Mouse (Mus musculus) gastrocnemius, postnatal 4 days (tissue): Measurements from ENCODE around the gene Olfr895. TPM values are rescaled to one million over a fixed set of nuclear protein-coding genes. Genes with fewer than 3 reads are reported as not detected.

Source experiments
- DNase-seq, 2 experiments: peaks; one replicate each; pipeline ENCODE4 v3.0.0; 2021 to 2022; ENCODE audit warnings: low spot score in 2 of 2, mixed read lengths in 2 of 2
- long read RNA-seq, 2 experiments: library from polyadenylated mRNA; stranded (forward); transcript quantifications; one replicate each; pipeline ENCODE4 v2.0.0; 2021
- total RNA-seq, 2 experiments: library from RNA; stranded (reverse); gene quantifications; 2 replicates each; pipeline ENCODE4 v1.2.3; 2021

The Olfr895 gene
- not detected for total RNA-seq
- long read RNA-seq, experiment 1, result 0 reads
- long read RNA-seq, experiment 2, result 0 reads

DNA sequence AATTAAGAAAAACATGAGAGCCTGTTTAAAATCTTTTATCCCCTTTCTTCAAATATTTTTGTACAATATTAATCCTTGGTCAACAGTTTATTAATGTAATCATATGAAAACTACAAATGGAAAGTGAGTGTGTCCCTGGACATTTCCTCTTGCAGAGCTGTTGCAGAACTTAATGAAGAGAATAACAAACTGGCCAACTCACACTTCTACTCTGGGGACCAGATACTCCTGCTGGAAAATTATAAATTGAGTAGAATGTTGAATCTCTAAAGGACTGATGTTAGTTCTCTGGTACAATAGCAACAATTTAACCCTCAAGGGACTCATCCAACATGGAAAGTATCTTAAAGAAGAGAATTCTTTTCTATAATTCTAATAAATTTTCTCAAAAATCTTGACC lies at the start of gene Olfr895:
Gene Olfr895 (plus strand): TSS at position 301 of the 400 bp plus-strand sequence.
- no peak for DNase-seq

DNA sequence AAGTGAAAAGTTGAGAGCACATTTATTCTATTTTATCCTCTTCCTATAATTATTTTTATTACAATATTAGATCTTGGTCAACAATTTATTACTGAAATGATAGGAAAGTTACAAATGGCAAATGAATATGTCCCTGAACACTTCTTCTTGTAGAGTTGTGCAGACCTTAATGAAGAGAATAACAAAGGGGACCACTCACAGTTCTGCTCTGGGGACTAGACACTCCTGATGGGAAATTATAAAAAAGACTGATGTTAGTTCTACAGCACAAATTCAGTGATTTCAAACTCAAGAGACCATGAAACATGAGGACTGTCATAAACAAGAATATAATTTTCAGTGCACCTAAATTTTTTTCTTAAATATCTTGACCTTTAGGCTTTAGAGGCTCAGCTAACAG lies 15.2 kb upstream of the Olfr895 start, which contains the start of gene Olfr143:
Gene Olfr143 (plus strand): TSS at position 301 of the 400 bp plus-strand sequence.
- DNase-seq, result no peak

DNA sequence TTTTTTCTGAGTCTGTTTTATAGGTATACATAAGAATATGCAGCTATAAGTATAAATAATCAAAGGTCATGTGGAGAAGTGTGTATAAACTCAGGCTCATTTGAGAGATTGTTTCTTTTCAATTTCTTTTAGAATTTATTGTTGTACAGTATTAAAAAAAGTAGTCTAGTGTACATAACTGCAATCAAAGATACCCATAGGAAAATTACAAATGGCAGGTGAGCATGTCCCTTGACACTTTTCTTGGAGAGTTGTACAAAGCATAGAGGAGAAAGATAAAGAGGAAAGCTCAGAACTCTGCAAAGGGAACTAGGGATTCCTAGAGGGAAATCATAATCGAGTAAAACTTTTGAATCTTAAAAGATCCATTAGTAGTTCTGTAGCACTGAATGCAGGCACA lies 23.2 kb downstream of the Olfr895 start, which contains the start of gene Olfr896-ps1:
Gene Olfr896-ps1 (plus strand): TSS at position 301 of the 400 bp plus-strand sequence.
- DNase-seq, result no peak

Other genes starting within 250 kb of the Olfr895 start
- not detected for gene Olfr883, start 242.0 kb upstream of the Olfr895 start, total RNA-seq
- gene Olfr884, start 221.3 kb upstream of the Olfr895 start, total RNA-seq, result not detected
- not detected for gene Olfr885, start 206.5 kb upstream of the Olfr895 start, total RNA-seq
- gene Olfr887, start 183.8 kb upstream of the Olfr895 start, total RNA-seq, result not detected
- not detected for gene Olfr888, start 159.7 kb upstream of the Olfr895 start, total RNA-seq
- not detected for gene Olfr889, start 152.7 kb upstream of the Olfr895 start, total RNA-seq
- gene Olfr890, start 125.3 kb upstream of the Olfr895 start, total RNA-seq, result not detected
- not detected for gene Olfr891, start 87.0 kb upstream of the Olfr895 start, total RNA-seq
- gene Olfr893, start 59.5 kb upstream of the Olfr895 start, total RNA-seq, result not detected
- gene Olfr894, start 49.8 kb upstream of the Olfr895 start, total RNA-seq, result not detected
- gene Olfr143, start 15.1 kb upstream of the Olfr895 start, total RNA-seq, result not detected
- not detected for gene Olfr896-ps1, start 23.3 kb downstream of the Olfr895 start, total RNA-seq
- gene Olfr25, start 61.2 kb downstream of the Olfr895 start, total RNA-seq, result not detected
- gene Olfr898, start 80.6 kb downstream of the Olfr895 start, total RNA-seq, result not detected
- not detected for gene Olfr250, start 99.0 kb downstream of the Olfr895 start, total RNA-seq
- gene Olfr251, start 109.2 kb downstream of the Olfr895 start, total RNA-seq, result not detected
- not detected for gene Olfr147, start 133.8 kb downstream of the Olfr895 start, total RNA-seq
- gene Olfr901, start 161.6 kb downstream of the Olfr895 start, total RNA-seq, result not detected
- gene Olfr902, start 179.8 kb downstream of the Olfr895 start, total RNA-seq, result not detected
- gene Olfr904, start 195.3 kb downstream of the Olfr895 start, total RNA-seq, result not detected
- under 1 TPM in 1 of 2 experiments, not detected in 1; 0.07 TPM for gene Olfr905, start 203.3 kb downstream of the Olfr895 start, total RNA-seq
- gene Olfr906, start 219.2 kb downstream of the Olfr895 start, total RNA-seq, result not detected
- not detected for gene Olfr907, start 227.9 kb downstream of the Olfr895 start, total RNA-seq